Comparison of ENCODE assay signal across 8 mouse cellular contexts in the genomic region with DNA sequence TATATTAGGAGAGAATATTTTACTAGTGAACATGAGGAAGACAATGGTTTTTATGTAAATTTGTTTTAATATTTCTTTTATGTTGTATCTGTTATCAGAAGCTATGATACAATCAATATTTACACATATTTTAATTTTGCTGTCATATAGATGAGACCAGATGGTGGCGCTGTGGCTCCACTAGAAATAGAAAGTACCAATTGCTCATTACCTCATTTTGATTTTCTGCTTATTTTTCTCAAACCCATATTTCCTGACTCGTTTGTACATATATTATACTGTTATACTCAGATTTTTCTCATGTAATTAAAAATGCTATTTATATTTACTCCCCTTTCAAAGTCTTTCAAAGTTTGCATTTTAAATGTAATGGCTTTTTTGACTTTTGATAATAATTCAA.
DNase-seq lines count a peak whose midpoint lies in the region; ATAC-seq and TF ChIP-seq lines count a peak whose summit lies in the region.

No protein-coding gene starts in this region.

- H3K9ac ChIP-seq in heart, embryonic 11.5 days (ENCODE audit: low read depth, low read length), result no peak overlapping the region
- H3K9ac ChIP-seq in forebrain, postnatal 0 days, result no peak overlapping the region
- no peak overlapping the region for H3K9ac ChIP-seq in midbrain, postnatal 0 days (replicated peaks; ENCODE audit: low read length, poor library complexity, severe bottlenecking)

- DNase-seq in heart, postnatal 10 days, result peak; percentile 48 to 69
- DNase-seq in A20 (ENCODE audit: low read depth, low spot score) (peak; percentile 23), adipocyte (ENCODE audit: low spot score) (peak; percentile 83)
- peak; percentile 78 for DNase-seq in forebrain, postnatal 0 days
- DNase-seq in layer of hippocampus, postnatal 14 days (ENCODE audit: low spot score in 2 of 2), result peak; percentile 39 to 76
- DNase-seq in midbrain, postnatal 0 days (ENCODE audit: low spot score), result peak; percentile 61
- DNase-seq in spleen, adult 12 weeks (ENCODE audit: low spot score), result no peak

- H3K9me3 ChIP-seq in heart, embryonic 11.5 days (replicated peaks; ENCODE audit: control insufficient read depth, low read length), result no peaks in the 10 kb centered on the region
- no peaks in the 10 kb centered on the region for H3K9me3 ChIP-seq in forebrain, postnatal 0 days (ENCODE audit: low read length)
- H3K9me3 ChIP-seq in midbrain, postnatal 0 days (ENCODE audit: low read length), result no peaks in the 10 kb centered on the region

- H3K4me2 ChIP-seq in heart, embryonic 11.5 days, result no peak overlapping the region
- no peak overlapping the region for H3K4me2 ChIP-seq in forebrain, postnatal 0 days (ENCODE audit: low read depth)
- no peak overlapping the region for H3K4me2 ChIP-seq in midbrain, postnatal 0 days (ENCODE audit: low read depth, low read length, poor library complexity, severe bottlenecking)

- no peak for ATAC-seq in heart, embryonic 11.5 days (replicated peaks; ENCODE audit: insufficient number of reproducible peaks, low FRiP score, low TSS enrichment)
- peak; percentile 16; the same call in 1 of the 2 replicates for ATAC-seq in forebrain, postnatal 0 days
- no peak for ATAC-seq in midbrain, postnatal 0 days (ENCODE audit: low FRiP score)

- intact Hi-C loops in heart, postnatal 10 days (cut with DNase I), result loop anchor here (1.0 to 10.0 kb wide), 6 partner anchors 289 to 1022 kb away; a partner anchor contains a TSS

- H3K4me3 ChIP-seq in heart, embryonic 11.5 days (ENCODE audit: low read depth, low read length), result no peak overlapping the region
- no peak overlapping the region for H3K4me3 ChIP-seq in forebrain, postnatal 0 days (ENCODE audit: low read depth, low read length)
- H3K4me3 ChIP-seq in midbrain, postnatal 0 days (ENCODE audit: low read depth, low read length), result no peak overlapping the region

- WGBS in heart, embryonic 11.5 days (ENCODE audit: insufficient replicate concordance), result 9% methylated on average over 2 of the region's 2 CpGs
- WGBS in forebrain, postnatal 0 days, result 5% methylated on average over 2 of the region's 2 CpGs
- 2% methylated on average over 2 of the region's 2 CpGs for WGBS in midbrain, postnatal 0 days

- H3K36me3 ChIP-seq in heart, embryonic 11.5 days (ENCODE audit: control insufficient read depth, insufficient read depth, low read length), result no peaks in the 10 kb centered on the region
- H3K36me3 ChIP-seq in forebrain, postnatal 0 days (ENCODE audit: insufficient read depth), result no peaks in the 10 kb centered on the region
- H3K36me3 ChIP-seq in midbrain, postnatal 0 days (ENCODE audit: insufficient read depth, low read length), result no peaks in the 10 kb centered on the region

- no peaks in the 10 kb centered on the region for H3K4me1 ChIP-seq in heart, embryonic 11.5 days (ENCODE audit: control insufficient read depth, insufficient read depth, low read length)
- H3K4me1 ChIP-seq in forebrain, postnatal 0 days (ENCODE audit: insufficient read depth), result no peaks in the 10 kb centered on the region
- H3K4me1 ChIP-seq in midbrain, postnatal 0 days (ENCODE audit: insufficient read depth, low read length), result no peaks in the 10 kb centered on the region

- TF ChIP-seq CTCF in forebrain, postnatal 0 days (IDR thresholded peaks at IDR 0.05; ENCODE audit: low read depth), result peak; percentile 84
- TF ChIP-seq CTCF in midbrain, postnatal 0 days (IDR thresholded peaks at IDR 0.05), result peak; percentile 92

- H3K27me3 ChIP-seq in heart, embryonic 11.5 days (ENCODE audit: control insufficient read depth, insufficient read depth, low read length), result no peaks in the 10 kb centered on the region
- no peaks in the 10 kb centered on the region for H3K27me3 ChIP-seq in forebrain, postnatal 0 days (ENCODE audit: insufficient read depth, low read length)
- H3K27me3 ChIP-seq in midbrain, postnatal 0 days (ENCODE audit: insufficient read depth, low read length), result no peaks in the 10 kb centered on the region

- H3K27ac ChIP-seq in heart, embryonic 11.5 days (ENCODE audit: low read depth, low read length), result no peak overlapping the region
- no peak overlapping the region for H3K27ac ChIP-seq in forebrain, postnatal 0 days (ENCODE audit: low read depth, low read length)
- no peak overlapping the region for H3K27ac ChIP-seq in midbrain, postnatal 0 days (ENCODE audit: low read depth, low read length)
